Mouse (Mus musculus): ENCODE measurements at regions not wholly inside any gene's neighbourhood (a gene's known extent, or its start where the extent isn't known, plus 50 kb on each side); places are given as distances from the start of the nearest gene placed in this dataset.

GRCm38 (mm10) chr8:115980616-115981015, 273.0 kb upstream of the Maf start:
- TF ChIP-seq CTCF (IDR thresholded peaks at IDR 0.05 in 2 of 3, conservative IDR thresholded peaks at IDR 0.05 in 1 of 3; ENCODE audit: control insufficient read depth in 1 of 3, insufficient read depth in 1 of 3, low read depth in 2 of 3, low read length in 3 of 3, poor library complexity in 1 of 3, severe bottlenecking in 1 of 3) (no peak), CHD2 (IDR thresholded peaks at IDR 0.05; ENCODE audit: low read length) (no peak), HCFC1 (IDR thresholded peaks at IDR 0.05; ENCODE audit: low read depth, low read length) (no peak), USF1 (IDR thresholded peaks at IDR 0.05; ENCODE audit: low read depth, low read length) (no peak), ZC3H11A (IDR thresholded peaks at IDR 0.05; ENCODE audit: low read depth, low read length) (no peak), CHD1 (IDR thresholded peaks at IDR 0.05; ENCODE audit: low read depth, low read length) (no peak), SIN3A (IDR thresholded peaks at IDR 0.05; ENCODE audit: low read length) (no peak), ETS1 (IDR thresholded peaks at IDR 0.05; ENCODE audit: low read depth, low read length) (no peak)

All from MEL (cell line).